Mouse (Mus musculus): Measurements from ENCODE around the gene Sry.

DNA sequence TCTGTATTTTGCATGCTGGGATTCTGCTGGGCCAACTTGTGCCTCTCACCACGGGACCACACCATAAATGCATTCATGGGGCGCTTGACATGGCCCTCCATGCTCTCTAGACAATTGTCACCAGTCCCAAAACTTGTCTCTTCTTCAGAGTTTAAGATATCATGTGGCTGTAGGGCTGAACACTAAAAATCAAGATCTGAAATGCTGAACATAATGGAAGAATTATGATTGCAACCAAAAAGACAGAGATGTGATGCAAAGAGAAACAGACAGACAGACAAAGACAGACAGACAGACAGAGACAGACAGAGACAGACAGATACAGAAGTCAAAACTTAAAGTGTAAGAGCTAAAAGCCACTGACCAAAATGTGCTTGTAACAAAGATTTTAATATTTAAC lies at the start of gene Sry:
- TF ChIP-seq POLR2A (IDR thresholded peaks at IDR 0.05; ENCODE audit: borderline replicate concordance, insufficient read depth, low read length): no peak
- TF ChIP-seq CTCF (IDR thresholded peaks at IDR 0.05; ENCODE audit: borderline replicate concordance, insufficient read depth, low read depth, low read length): no peak

Measured in cerebellum, adult 2 months (tissue).